Mouse (Mus musculus): Measurements from ENCODE around the gene Mars.

The Mars gene

GRCm38 (mm10) chr10:127287936-127288293 is 23.7 kb downstream of the Mars start:
- in situ Hi-C loops (cut with MboI; ENCODE audit: low sequenced_read_pairs): no loop called here

GRCm38 (mm10) chr10:127287271-127287935 is 24.2 kb downstream of the Mars start:
- in situ Hi-C loops (cut with MboI; ENCODE audit: low sequenced_read_pairs): no loop called here

GRCm38 (mm10) chr10:127286730-127287129 is 24.9 kb downstream of the Mars start:
- in situ Hi-C loops (cut with MboI; ENCODE audit: low sequenced_read_pairs): no loop called here

GRCm38 (mm10) chr10:127286194-127286593 is 25.4 kb downstream of the Mars start:
- in situ Hi-C loops (cut with MboI; ENCODE audit: low sequenced_read_pairs): no loop called here

- in situ Hi-C loops (cut with MboI; ENCODE audit: low sequenced_read_pairs): no loop called here
Measured at GRCm38 (mm10) chr10:127285644-127286043, 25.9 kb downstream of the Mars start.

GRCm38 (mm10) chr10:127284724-127285500 is 26.7 kb downstream of the Mars start:
- in situ Hi-C loops (cut with MboI; ENCODE audit: low sequenced_read_pairs): no loop called here

- in situ Hi-C loops (cut with MboI; ENCODE audit: low sequenced_read_pairs): no loop called here
Measured at GRCm38 (mm10) chr10:127284105-127284622, 27.4 kb downstream of the Mars start.

- in situ Hi-C loops (cut with MboI; ENCODE audit: low sequenced_read_pairs): no loop called here
Measured at GRCm38 (mm10) chr10:127282620-127283215, 28.9 kb downstream of the Mars start.

GRCm38 (mm10) chr10:127281316-127281715 is 30.3 kb downstream of the Mars start:
- in situ Hi-C loops (cut with MboI; ENCODE audit: low sequenced_read_pairs): no loop called here

GRCm38 (mm10) chr10:127279730-127280129 is 31.9 kb downstream of the Mars start:
- in situ Hi-C loops (cut with MboI; ENCODE audit: low sequenced_read_pairs): no loop called here

- in situ Hi-C loops (cut with MboI; ENCODE audit: low sequenced_read_pairs): no loop called here
Measured at GRCm38 (mm10) chr10:127274261-127275022, 37.1 kb downstream of the Mars start.

- in situ Hi-C loops (cut with MboI; ENCODE audit: low sequenced_read_pairs): no loop called here
Measured at GRCm38 (mm10) chr10:127272371-127272770, 39.2 kb downstream of the Mars start.

- in situ Hi-C loops (cut with MboI; ENCODE audit: low sequenced_read_pairs): no loop called here
Measured at GRCm38 (mm10) chr10:127269884-127270283, 41.7 kb downstream of the Mars start.

GRCm38 (mm10) chr10:127269036-127269435 is 42.5 kb downstream of the Mars start:
- in situ Hi-C loops (cut with MboI; ENCODE audit: low sequenced_read_pairs): no loop called here

GRCm38 (mm10) chr10:127268401-127268800 is 43.2 kb downstream of the Mars start:
- in situ Hi-C loops (cut with MboI; ENCODE audit: low sequenced_read_pairs): no loop called here

GRCm38 (mm10) chr10:127267318-127267717 is 44.3 kb downstream of the Mars start:
- in situ Hi-C loops (cut with MboI; ENCODE audit: low sequenced_read_pairs): no loop called here

- in situ Hi-C loops (cut with MboI; ENCODE audit: low sequenced_read_pairs): no loop called here
Measured at GRCm38 (mm10) chr10:127266112-127267091, 45.2 kb downstream of the Mars start, which contains the start of gene Dctn2. Gene Dctn2, plus strand, starts transcription at chr10:127266368.

GRCm38 (mm10) chr10:127265727-127266111 is 45.9 kb downstream of the Mars start:
- in situ Hi-C loops (cut with MboI; ENCODE audit: low sequenced_read_pairs): no loop called here

- in situ Hi-C loops (cut with MboI; ENCODE audit: low sequenced_read_pairs): no loop called here
Measured at GRCm38 (mm10) chr10:127264971-127265370, 46.6 kb downstream of the Mars start.

- in situ Hi-C loops (cut with MboI; ENCODE audit: low sequenced_read_pairs): no loop called here
Measured at GRCm38 (mm10) chr10:127264336-127264735, 47.2 kb downstream of the Mars start.

Data from CH12F3 (cell line).